Mouse (Mus musculus): ENCODE measurements around the gene Mcpt2.
"Not testable (repeated sequence)": the region's sequence is repeated elsewhere in the genome, so short reads cannot be mapped to it uniquely, and the experiment has no call there.

The Mcpt2 gene

GRCm38 (mm10) chr14:56041792-56042191, at the start of gene Mcpt2:
TSS of gene Mcpt2 (plus strand) at chr14:56042041.
- not testable (repeated sequence) for DNase-seq (ENCODE audit: low spot score in 2 of 2)

GRCm38 (mm10) chr14:56013147-56013546, 28.7 kb upstream of the Mcpt2 start:
- DNase-seq (ENCODE audit: low spot score in 2 of 2), result no peak

DNA sequence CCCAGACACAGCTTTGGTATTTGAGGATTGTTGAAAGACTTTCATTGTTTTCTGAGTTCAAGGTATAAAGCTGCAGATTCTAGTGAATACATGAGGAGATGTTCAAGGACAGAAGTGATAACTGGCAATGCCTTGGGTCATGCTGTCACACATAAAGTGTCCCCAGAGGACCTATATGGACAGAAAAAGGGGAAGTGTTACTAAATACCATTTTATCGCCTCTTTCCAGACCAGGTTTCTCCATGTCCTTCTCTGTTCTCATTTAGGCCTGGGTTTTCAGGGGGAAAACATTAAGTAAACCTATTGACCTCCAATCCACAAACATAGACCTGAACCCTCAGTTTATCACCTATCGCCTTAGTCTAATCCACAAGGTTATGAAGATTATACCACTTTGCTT, 27.9 kb upstream of the Mcpt2 start:
- DNase-seq (ENCODE audit: low spot score in 2 of 2), result no peak

GRCm38 (mm10) chr14:56017671-56018070, 24.2 kb upstream of the Mcpt2 start, which contains the start of gene Mcpt1:
TSS of gene Mcpt1 (plus strand) at chr14:56017971.
- DNase-seq (ENCODE audit: low spot score in 2 of 2), result not testable (repeated sequence)

DNA sequence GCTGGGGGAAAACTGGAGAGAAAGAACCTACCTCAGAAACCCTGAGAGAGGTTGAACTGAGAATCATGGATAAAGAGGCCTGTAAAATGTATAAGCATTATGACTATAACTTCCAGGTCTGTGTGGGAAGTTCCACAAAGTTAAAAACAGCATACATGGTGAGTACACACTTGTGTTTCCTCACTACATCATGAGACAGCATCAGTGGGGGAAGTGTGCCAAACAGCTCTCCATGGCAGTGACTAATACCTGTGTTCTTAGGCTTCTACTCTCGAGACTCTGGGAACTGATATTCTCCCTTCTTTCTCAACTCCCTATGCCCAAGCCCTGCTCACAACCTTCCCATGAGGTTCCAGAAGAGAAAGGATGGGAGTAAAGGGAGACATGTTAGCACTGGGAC, 22.4 kb upstream of the Mcpt2 start:
- no peak for DNase-seq (ENCODE audit: low spot score in 2 of 2)

- DNase-seq (ENCODE audit: low spot score in 2 of 2), result not testable (repeated sequence)
These were observed 20.5 kb upstream of the Mcpt2 start for GRCm38 (mm10) chr14:56021305-56021704.

DNA sequence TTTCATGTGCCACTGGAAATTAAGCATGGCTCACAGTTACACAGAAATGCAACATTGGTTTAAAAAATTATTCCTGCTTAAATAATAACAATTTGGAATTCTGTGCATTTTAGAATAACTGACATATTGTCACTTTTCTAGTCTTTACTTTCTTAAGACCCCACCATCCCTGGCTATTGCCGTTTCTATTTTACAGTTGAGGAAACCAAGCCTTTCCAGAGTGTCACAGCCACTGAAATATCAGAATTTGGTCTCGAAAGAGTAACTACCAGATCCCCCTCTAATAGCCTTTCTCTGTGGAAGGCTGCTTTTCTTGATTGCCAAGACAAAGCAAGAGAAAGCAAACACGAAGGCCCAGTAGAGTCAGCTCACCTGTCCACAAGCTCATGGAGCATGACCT, 11.4 kb upstream of the Mcpt2 start, which contains the start of gene Mcpt9:
Gene Mcpt9 (minus strand): TSS at position 101 of the 400 bp plus-strand sequence.
- DNase-seq (ENCODE audit: low spot score in 2 of 2), result not testable (repeated sequence)

- DNase-seq (ENCODE audit: low spot score in 2 of 2), result no peak
These were observed 7.4 kb upstream of the Mcpt2 start for GRCm38 (mm10) chr14:56034433-56034832.

DNA sequence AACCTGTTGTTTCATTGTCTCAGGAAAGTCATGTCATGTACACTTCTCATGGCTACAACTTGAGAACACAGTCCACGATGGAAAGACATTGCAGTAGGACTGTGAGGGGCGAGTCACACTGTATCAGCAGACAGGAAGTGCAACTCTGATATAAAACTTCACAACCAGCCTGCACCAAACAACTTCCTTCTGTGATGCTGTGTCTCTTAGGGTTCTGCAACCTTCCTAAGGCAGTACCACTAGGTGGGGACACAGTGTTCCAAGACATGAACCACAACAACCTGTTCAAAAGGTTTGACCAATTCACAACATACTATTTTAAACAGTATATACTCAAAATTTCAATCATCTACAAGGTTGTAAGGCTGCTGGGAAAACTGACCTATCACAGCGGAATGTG, 13.6 kb downstream of the Mcpt2 start:
- no peak for DNase-seq (ENCODE audit: low spot score in 2 of 2)

DNA sequence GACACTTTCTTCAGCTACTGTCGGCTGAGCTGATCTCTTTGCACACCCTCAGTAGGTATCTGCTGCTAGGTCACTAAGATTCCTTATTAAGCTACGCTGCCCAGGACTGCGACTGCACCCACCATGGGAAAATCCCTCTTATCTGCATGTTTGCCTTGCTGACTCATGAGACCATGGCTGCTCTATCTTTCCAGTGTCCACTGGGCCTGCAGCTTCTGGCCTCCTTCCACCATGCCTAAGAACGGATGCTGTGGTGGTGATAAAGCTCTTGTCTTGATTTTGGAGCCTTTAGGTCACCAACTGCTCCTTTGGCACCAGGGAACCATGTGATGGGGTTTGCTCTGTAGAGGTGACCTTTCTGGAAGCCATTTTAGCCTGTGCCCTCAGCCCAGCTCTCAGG, 15.9 kb downstream of the Mcpt2 start:
- DNase-seq (ENCODE audit: low spot score in 2 of 2), result no peak

DNA sequence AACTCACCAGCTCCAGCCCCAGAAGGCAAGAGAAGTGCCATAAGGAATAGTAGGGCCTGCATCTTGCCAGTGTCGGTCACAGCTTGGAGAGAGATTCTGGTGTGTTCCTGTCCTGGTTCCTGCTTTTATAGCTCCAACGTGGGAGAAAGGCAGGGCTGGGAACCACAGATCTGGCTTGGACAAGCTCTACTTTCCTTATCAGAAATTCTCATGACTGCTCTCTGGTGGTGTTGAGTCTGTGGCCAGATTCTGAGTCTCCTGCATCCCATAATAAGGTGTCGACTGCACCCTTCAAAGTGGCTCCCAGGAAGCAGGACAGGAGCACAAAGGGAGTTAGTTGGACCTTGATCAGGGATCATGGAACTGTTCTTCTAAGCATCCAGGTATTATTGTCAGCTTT, 20.4 kb downstream of the Mcpt2 start, which contains the start of gene Mcpt4:
Gene Mcpt4 (minus strand): TSS at position 101 of the 400 bp plus-strand sequence.
- not testable (repeated sequence) for DNase-seq (ENCODE audit: low spot score in 2 of 2)

DNA sequence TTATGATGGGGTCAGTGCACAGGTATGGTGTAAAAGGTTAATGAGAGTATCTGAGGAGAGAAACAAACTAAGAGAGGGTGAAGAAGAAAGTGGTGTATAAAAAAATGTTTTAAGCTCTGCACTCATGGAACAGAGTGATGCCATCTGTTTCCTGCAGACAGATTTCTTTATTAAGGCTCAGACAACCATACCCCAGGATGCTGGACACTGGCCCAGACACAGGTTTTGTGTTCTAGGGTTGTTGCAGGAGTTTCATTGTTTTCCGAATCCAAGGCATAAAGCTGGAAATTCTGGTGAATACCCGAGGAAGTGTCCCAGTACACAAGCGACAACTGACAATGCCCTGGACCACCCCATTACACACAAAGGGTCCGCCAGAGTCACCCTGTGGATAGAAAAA, 40.2 kb downstream of the Mcpt2 start:
- DNase-seq (ENCODE audit: low spot score in 2 of 2), result no peak

GRCm38 (mm10) chr14:56085167-56085566, 43.3 kb downstream of the Mcpt2 start, which contains the start of gene Mcpt8:
TSS of gene Mcpt8 (minus strand) at chr14:56085273.
- DNase-seq (ENCODE audit: low spot score in 2 of 2), result no peak

DNA sequence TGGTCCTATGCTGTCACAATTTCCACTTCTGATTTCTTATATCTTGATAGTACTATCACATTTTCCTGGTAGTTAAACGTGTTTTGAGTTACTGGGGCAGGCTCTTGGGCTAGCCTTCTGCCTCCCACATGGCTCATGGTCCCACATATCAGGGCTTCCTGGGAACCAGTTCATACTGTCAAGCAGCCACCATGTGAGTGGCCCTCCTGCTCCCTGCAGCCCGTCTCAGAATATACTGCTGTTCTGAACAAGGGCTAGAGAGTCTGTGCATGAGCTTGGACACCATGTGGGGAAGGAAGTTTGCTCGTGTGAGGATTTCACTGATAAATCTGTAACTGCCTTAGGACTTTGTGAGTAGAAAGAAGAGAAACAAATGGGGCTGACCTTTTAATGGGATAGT, 44.9 kb downstream of the Mcpt2 start:
- no peak for DNase-seq (ENCODE audit: low spot score in 2 of 2)

GRCm38 (mm10) chr14:56093353-56093752, 51.5 kb downstream of the Mcpt2 start:
- DNase-seq (ENCODE audit: low spot score in 2 of 2), result no peak
